Mouse (Mus musculus) myocyte (in vitro differentiated cells): ENCODE results near the gene Ggt5.

Experiments used
- CEBPB ChIP-seq: IDR thresholded peaks from 2 replicates; pipeline ENCODE4 v1.6.1; 2011; ENCODE audit warnings: mild to moderate bottlenecking, moderate library complexity; ENCODE audit not compliant: poor library complexity, insufficient read depth, severe bottlenecking
- E2F4 ChIP-seq: IDR thresholded peaks from one replicate; pipeline ENCODE4 v1.6.1; 2011; ENCODE audit warnings: mild to moderate bottlenecking, control low read depth, moderate library complexity; ENCODE audit not compliant: insufficient read depth
- MAX ChIP-seq: IDR thresholded peaks from one replicate; pipeline ENCODE4 v1.6.1; 2011; ENCODE audit warnings: low read depth, mild to moderate bottlenecking, control low read depth
- MYOD1 ChIP-seq, 3 experiments: IDR thresholded peaks; one replicate each; pipeline ENCODE4 v1.6.1; 2011; ENCODE audit warnings: control low read depth in 2 of 3, low read depth in 2 of 3, mild to moderate bottlenecking in 2 of 3, moderate library complexity in 1 of 3; ENCODE audit not compliant: insufficient read length in 2 of 3, control insufficient read depth in 1 of 3
- MYOG ChIP-seq, 3 experiments: IDR thresholded peaks; one replicate each; pipeline ENCODE4 v1.6.1; 2011; ENCODE audit warnings: control low read depth in 2 of 3, low read depth in 2 of 3, mild to moderate bottlenecking in 2 of 3; ENCODE audit not compliant: insufficient read length in 2 of 3, control insufficient read depth in 1 of 3, insufficient read depth in 1 of 3
- POLR2A ChIP-seq: IDR thresholded peaks from one replicate; pipeline ENCODE4 v1.6.1; 2011; ENCODE audit warnings: low read depth, mild to moderate bottlenecking, control low read depth, moderate library complexity; ENCODE audit not compliant: insufficient read length
- POLR2AphosphoS2 ChIP-seq: IDR thresholded peaks from one replicate; pipeline ENCODE4 v1.6.1; 2011; ENCODE audit warnings: low read depth, control low read depth; ENCODE audit not compliant: insufficient read length
- REST ChIP-seq: IDR thresholded peaks from one replicate; pipeline ENCODE4 v1.6.1; 2011; ENCODE audit warnings: mild to moderate bottlenecking, control low read depth, moderate library complexity; ENCODE audit not compliant: insufficient read depth, insufficient read length
- SRF ChIP-seq: IDR thresholded peaks from one replicate; pipeline ENCODE4 v1.6.1; 2011; ENCODE audit warnings: low read depth; ENCODE audit not compliant: control insufficient read depth, insufficient read length
- TCF12 ChIP-seq: IDR thresholded peaks from one replicate; pipeline ENCODE4 v1.6.1; 2011; ENCODE audit warnings: mild to moderate bottlenecking, control low read depth; ENCODE audit not compliant: poor library complexity, insufficient read depth, severe bottlenecking
- TCF3 ChIP-seq: IDR thresholded peaks from one replicate; pipeline ENCODE4 v1.6.1; 2011; ENCODE audit warnings: low read depth, control low read depth; ENCODE audit not compliant: insufficient read length
- USF1 ChIP-seq: IDR thresholded peaks from one replicate; pipeline ENCODE4 v1.6.1; 2011; ENCODE audit warnings: low read depth, mild to moderate bottlenecking, control low read depth, moderate library complexity

DNA sequence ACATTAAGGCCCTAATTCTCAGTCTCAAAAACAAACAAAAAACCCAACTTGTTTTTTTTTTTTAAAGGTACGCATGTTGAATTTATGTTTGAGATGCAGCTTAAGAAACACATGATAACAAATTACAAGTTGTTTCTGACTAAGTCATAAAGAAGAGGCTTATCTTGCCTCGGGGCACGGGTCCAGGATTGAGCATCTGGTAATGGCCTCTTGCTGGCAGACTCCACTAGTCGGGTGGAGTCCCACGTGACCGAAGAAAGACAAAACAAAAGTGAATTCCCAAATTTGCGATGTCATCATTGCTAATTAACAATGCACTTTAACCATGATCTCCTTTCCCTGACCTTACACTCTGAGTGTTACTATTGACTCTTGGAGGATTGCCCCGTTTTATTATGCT is 6.8 kb downstream of the Ggt5 start:
- TF ChIP-seq MAX (no peak), POLR2A (no peak), E2F4 (no peak), TCF3 (no peak), TCF12 (no peak), CEBPB (no peak), USF1 (peak; percentile 54), POLR2AphosphoS2 (no peak), MYOD1 (IDR thresholded peaks at IDR 0.05; ENCODE audit: control insufficient read depth in 1 of 3, insufficient read length in 2 of 3, low read depth in 2 of 3) (no peak), REST (no peak), MYOG (IDR thresholded peaks at IDR 0.05; ENCODE audit: control insufficient read depth in 1 of 3, insufficient read depth in 1 of 3, insufficient read length in 2 of 3, low read depth in 2 of 3) (no peak), SRF (no peak)
